Mouse (Mus musculus) kidney, embryonic 15.5 days (tissue): ENCODE results near the gene Rsph9. TPM values are rescaled to one million over a fixed set of nuclear protein-coding genes. Genes with fewer than 3 reads are reported as not detected.
A peak's percentile ranks its signal among the peaks of the same experiment; 100 is the strongest.

Source experiments
- ATAC-seq: fragments of 200-750 bp; cut with Nextera tagmentation; replicated peaks from 2 replicates; pipeline ENCODE4 v1.8.0; 2017; ENCODE audit warnings: moderate TSS enrichment; ENCODE audit not compliant: low FRiP score
- H3K27ac ChIP-seq: fragments of 300-500 bp; sonication (generic); 2 replicates; pipeline ENCODE4 v1.5.1; 2015; ENCODE audit warnings: mild to moderate bottlenecking, inconsistent platforms
- H3K27me3 ChIP-seq: fragments of 300-500 bp; sonication (generic); 2 replicates; pipeline ENCODE4 v1.6.1; 2015; ENCODE audit warnings: inconsistent platforms
- H3K36me3 ChIP-seq: fragments of 300-500 bp; sonication (generic); 2 replicates; pipeline ENCODE4 v1.6.1; 2015; ENCODE audit warnings: inconsistent platforms
- H3K4me1 ChIP-seq: fragments of 300-500 bp; sonication (generic); 2 replicates; pipeline ENCODE4 v1.6.1; 2015; ENCODE audit warnings: inconsistent platforms
- H3K4me2 ChIP-seq: fragments of 300-500 bp; sonication (generic); 2 replicates; pipeline ENCODE4 v1.6.1; 2015; ENCODE audit warnings: moderate library complexity, mild to moderate bottlenecking, inconsistent platforms
- H3K4me3 ChIP-seq: fragments of 300-500 bp; sonication (generic); replicated peaks from 2 replicates; pipeline ENCODE4 v1.5.1; 2015; ENCODE audit warnings: mild to moderate bottlenecking, inconsistent platforms
- H3K9ac ChIP-seq: fragments of 300-500 bp; sonication (generic); 2 replicates; pipeline ENCODE4 v1.6.1; 2015; ENCODE audit warnings: mild to moderate bottlenecking, inconsistent platforms
- H3K9me3 ChIP-seq: fragments of 300-500 bp; sonication (generic); replicated peaks from 2 replicates; pipeline ENCODE4 v1.6.1; 2016; ENCODE audit warnings: inconsistent platforms
- WGBS: fragments of 180-500 bp; shearing (Covaris S2); methylation state at CpG from one replicate; pipeline ENCODE4 v1.1.7; 2015; ENCODE audit warnings: mixed read lengths; 5-methylcytosine and 5-hydroxymethylcytosine counted together
- polyA plus RNA-seq: library from polyadenylated mRNA; unstranded; fragments of >200 nt; fragmentation: Nextera tagmentation; extraction: Ambion mirVana; gene quantifications from 2 replicates; pipeline ENCODE4 v1.2.1, GENCODE M21; 2015

The Rsph9 gene
- polyA plus RNA-seq, 1 experiment from 2014 or later: 12.1 TPM

- ATAC-seq: no peak
- Histone ChIP-seq H3K9ac (no peak overlapping the region), H3K4me1 (peaks cover 6% of the 10 kb centered on the region), H3K9me3 (no peaks in the 10 kb centered on the region), H3K27me3 (no peaks in the 10 kb centered on the region), H3K27ac (no peak overlapping the region), H3K4me3 (no peak overlapping the region), H3K4me2 (no peak overlapping the region), H3K36me3 (no peaks in the 10 kb centered on the region)
- 82% methylated on average over 8 of the region's 8 CpGs for WGBS
Observed at GRCm38 (mm10) chr17:46138563-46139236, 5.3 kb downstream of the Rsph9 start.

- Histone ChIP-seq H3K36me3 (peaks cover 21% of the 10 kb centered on the region), H3K9ac (no peak overlapping the region), H3K4me2 (no peak overlapping the region), H3K4me3 (no peak overlapping the region), H3K4me1 (peaks cover 17% of the 10 kb centered on the region), H3K9me3 (no peaks in the 10 kb centered on the region), H3K27me3 (no peaks in the 10 kb centered on the region), H3K27ac (peak overlapping the region; percentile 75; the same call in 1 of the 2 replicates)
- ATAC-seq: no peak
- WGBS: 75% methylated on average over 8 of the region's 8 CpGs
Observed at GRCm38 (mm10) chr17:46132862-46133261, 11.2 kb downstream of the Rsph9 start.

- peak; percentile 47; the same call in 1 of the 2 replicates for ATAC-seq
- H3K27ac ChIP-seq: peak overlapping the region; percentile 75; the same call in 1 of the 2 replicates
- no peaks in the 10 kb centered on the region for H3K27me3 ChIP-seq
- 12% methylated on average over 12 of the region's 12 CpGs for WGBS
- H3K4me3 ChIP-seq: no peak overlapping the region
- peaks cover 17% of the 10 kb centered on the region for H3K4me1 ChIP-seq
- H3K36me3 ChIP-seq: peaks cover 28% of the 10 kb centered on the region
- H3K9ac ChIP-seq: no peak overlapping the region
- H3K4me2 ChIP-seq: peak overlapping the region; percentile 40
- no peaks in the 10 kb centered on the region for H3K9me3 ChIP-seq
Observed at GRCm38 (mm10) chr17:46132058-46132718, 11.8 kb downstream of the Rsph9 start.

- Histone ChIP-seq H3K27me3 (no peaks in the 10 kb centered on the region), H3K4me1 (peaks cover 25% of the 10 kb centered on the region), H3K9ac (no peak overlapping the region), H3K27ac (peak overlapping the region; percentile 25; the same call in 1 of the 2 replicates), H3K36me3 (peaks cover 51% of the 10 kb centered on the region), H3K4me2 (no peak overlapping the region), H3K9me3 (no peaks in the 10 kb centered on the region), H3K4me3 (no peak overlapping the region)
- peak; percentile 16; the same call in 1 of the 2 replicates for ATAC-seq
- 72% methylated on average over 13 of the region's 13 CpGs for WGBS
Observed at GRCm38 (mm10) chr17:46129741-46130498, 14.1 kb downstream of the Rsph9 start.

GRCm38 (mm10) chr17:46127814-46128493 is 16.1 kb downstream of the Rsph9 start:
- H3K4me3 ChIP-seq: no peak overlapping the region
- no peaks in the 10 kb centered on the region for H3K27me3 ChIP-seq
- H3K27ac ChIP-seq: no peak overlapping the region
- no peak overlapping the region for H3K4me2 ChIP-seq
- peaks cover 70% of the 10 kb centered on the region for H3K36me3 ChIP-seq
- H3K4me1 ChIP-seq: peaks cover 25% of the 10 kb centered on the region
- no peaks in the 10 kb centered on the region for H3K9me3 ChIP-seq
- H3K9ac ChIP-seq: no peak overlapping the region
- WGBS: 82% methylated on average over 6 of the region's 6 CpGs
- ATAC-seq: no peak

- ATAC-seq: no peak; the same call in 1 of the 2 replicates
- peaks cover 15% of the 10 kb centered on the region; the same call in 1 of the 2 replicates for H3K4me1 ChIP-seq
- no peaks in the 10 kb centered on the region for H3K9me3 ChIP-seq
- 29% methylated on average over 6 of the region's 6 CpGs for WGBS
- 0 out of 2 replicates have a peak overlapping the region, but pooled peaks have one; percentile 37 for H3K27ac ChIP-seq
- H3K4me2 ChIP-seq: no peak overlapping the region
- H3K4me3 ChIP-seq: no peak overlapping the region
- no peaks in the 10 kb centered on the region for H3K27me3 ChIP-seq
- peaks cover 84% of the 10 kb centered on the region for H3K36me3 ChIP-seq
- H3K9ac ChIP-seq: no peak overlapping the region
Observed at GRCm38 (mm10) chr17:46126608-46127007, 17.4 kb downstream of the Rsph9 start.

- 89% methylated on average over 12 of the region's 12 CpGs for WGBS
- Histone ChIP-seq H3K36me3 (peaks cover 92% of the 10 kb centered on the region), H3K9me3 (no peaks in the 10 kb centered on the region), H3K4me2 (no peak overlapping the region), H3K4me3 (no peak overlapping the region), H3K27me3 (no peaks in the 10 kb centered on the region), H3K4me1 (peaks cover 8% of the 10 kb centered on the region; the same call in 1 of the 2 replicates), H3K9ac (no peak overlapping the region), H3K27ac (no peak overlapping the region)
- ATAC-seq: no peak
Observed at GRCm38 (mm10) chr17:46123953-46124700, 19.9 kb downstream of the Rsph9 start.

- H3K36me3 ChIP-seq: peaks cover 92% of the 10 kb centered on the region
- no peak overlapping the region for H3K9ac ChIP-seq
- no peaks in the 10 kb centered on the region for H3K27me3 ChIP-seq
- H3K9me3 ChIP-seq: no peaks in the 10 kb centered on the region
- H3K4me3 ChIP-seq: no peak overlapping the region
- no peak overlapping the region for H3K4me2 ChIP-seq
- WGBS: 91% methylated on average over 4 of the region's 4 CpGs
- ATAC-seq: no peak
- no peak overlapping the region for H3K27ac ChIP-seq
- peaks cover 13% of the 10 kb centered on the region for H3K4me1 ChIP-seq
Observed at GRCm38 (mm10) chr17:46123285-46123684, 20.7 kb downstream of the Rsph9 start.

- Histone ChIP-seq H3K27ac (no peak overlapping the region), H3K9ac (no peak overlapping the region), H3K4me2 (no peak overlapping the region), H3K9me3 (no peaks in the 10 kb centered on the region), H3K4me3 (no peak overlapping the region), H3K4me1 (peaks cover 18% of the 10 kb centered on the region), H3K27me3 (no peaks in the 10 kb centered on the region), H3K36me3 (peaks cover 92% of the 10 kb centered on the region)
- ATAC-seq: no peak
- 94% methylated on average over 4 of the region's 4 CpGs for WGBS
Observed at GRCm38 (mm10) chr17:46122791-46123190, 21.2 kb downstream of the Rsph9 start.

- H3K9ac ChIP-seq: no peak overlapping the region
- WGBS: 83% methylated on average over 10 of the region's 10 CpGs
- peaks cover 67% of the 10 kb centered on the region for H3K36me3 ChIP-seq
- H3K4me3 ChIP-seq: no peak overlapping the region
- H3K27me3 ChIP-seq: no peaks in the 10 kb centered on the region
- peaks cover 21% of the 10 kb centered on the region for H3K4me1 ChIP-seq
- ATAC-seq: no peak
- no peak overlapping the region for H3K4me2 ChIP-seq
- H3K27ac ChIP-seq: no peak overlapping the region
- no peaks in the 10 kb centered on the region for H3K9me3 ChIP-seq
Observed at GRCm38 (mm10) chr17:46119641-46120040, 24.4 kb downstream of the Rsph9 start.

- H3K27me3 ChIP-seq: no peaks in the 10 kb centered on the region
- H3K27ac ChIP-seq: peak overlapping the region; percentile 48; the same call in 1 of the 2 replicates
- H3K9me3 ChIP-seq: no peaks in the 10 kb centered on the region
- 59% methylated on average over 4 of the region's 4 CpGs for WGBS
- H3K4me3 ChIP-seq: no peak overlapping the region
- peaks cover 60% of the 10 kb centered on the region for H3K36me3 ChIP-seq
- H3K9ac ChIP-seq: no peak overlapping the region
- 0 out of 2 replicates have a peak, but pooled peaks have one; percentile 4 for ATAC-seq
- peaks cover 25% of the 10 kb centered on the region for H3K4me1 ChIP-seq
- H3K4me2 ChIP-seq: no peak overlapping the region
Observed at GRCm38 (mm10) chr17:46118423-46118850, 25.6 kb downstream of the Rsph9 start.
